Mouse (Mus musculus) gastrocnemius, postnatal 14 days (tissue): ENCODE data around the gene Gcn1l1. TPM values are rescaled to one million over a fixed set of nuclear protein-coding genes. Genes with fewer than 3 reads are reported as not detected.
A peak's percentile ranks its signal among the peaks of the same experiment; 100 is the strongest.

Source experiments
- DNase-seq: peaks from one replicate; pipeline ENCODE4 v3.0.0; 2021; ENCODE audit warnings: mixed read lengths
- intact Hi-C: fragments of 180-260 bp; cut with DNase I; formaldehyde crosslinking; loops from one replicate; pipeline ENCODE4 v1.15.1; 2025; ENCODE audit warnings: low total_unique reads
- total RNA-seq, 2 experiments: library from RNA; stranded (reverse); gene quantifications; 2 replicates each; pipeline ENCODE4 v1.2.3; 2021

The Gcn1l1 gene
- total RNA-seq, 2 experiments from 2014 or later: 28.7 to 31.3 TPM

DNA sequence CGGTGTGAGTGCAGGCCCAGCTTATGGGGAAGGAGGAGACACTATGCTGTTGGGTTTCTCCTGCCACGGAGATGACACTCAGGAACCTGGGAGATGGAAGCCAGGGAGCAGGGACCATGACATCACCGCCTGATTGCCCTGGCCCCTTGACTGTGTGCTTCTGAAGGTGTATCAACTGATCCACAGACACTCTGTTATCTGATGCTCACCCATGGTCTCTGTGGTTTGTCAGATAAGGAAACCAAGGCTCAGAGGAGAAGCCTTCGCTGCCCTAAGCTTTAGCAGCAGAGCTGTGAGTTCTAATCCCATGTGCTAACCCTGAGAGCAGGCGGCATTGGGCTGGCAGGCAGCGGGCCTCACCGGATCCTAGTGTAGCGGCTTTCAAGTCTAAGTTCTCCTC lies 69.0 kb downstream of the Gcn1l1 start:
- intact Hi-C loops: no loop called here
- DNase-seq: no peak

DNA sequence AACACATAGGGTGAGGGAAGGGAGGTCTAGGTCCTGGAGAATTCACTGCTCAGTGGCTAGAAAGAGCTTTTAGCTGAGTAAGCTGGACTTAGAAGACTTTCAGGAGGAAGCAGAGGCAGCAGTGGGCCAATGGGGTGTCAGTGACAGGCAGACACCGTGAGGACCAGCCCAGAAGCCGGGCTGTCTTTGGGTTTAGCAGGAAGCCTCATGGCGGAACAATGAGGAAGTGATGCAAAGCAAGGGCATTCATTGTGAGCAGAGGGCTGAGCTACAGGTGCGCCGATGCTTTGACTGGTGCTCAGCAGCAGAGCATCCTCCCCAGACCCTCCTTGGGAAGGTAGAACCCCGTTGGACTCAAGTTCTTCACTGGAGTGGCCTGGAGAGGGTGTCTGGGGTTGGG lies 70.5 kb downstream of the Gcn1l1 start:
- intact Hi-C loops: no loop called here
- DNase-seq: no peak

GRCm38 (mm10) chr5:115644192-115644591 lies 79.1 kb downstream of the Gcn1l1 start:
- intact Hi-C loops: no loop called here
- no peak for DNase-seq

DNA sequence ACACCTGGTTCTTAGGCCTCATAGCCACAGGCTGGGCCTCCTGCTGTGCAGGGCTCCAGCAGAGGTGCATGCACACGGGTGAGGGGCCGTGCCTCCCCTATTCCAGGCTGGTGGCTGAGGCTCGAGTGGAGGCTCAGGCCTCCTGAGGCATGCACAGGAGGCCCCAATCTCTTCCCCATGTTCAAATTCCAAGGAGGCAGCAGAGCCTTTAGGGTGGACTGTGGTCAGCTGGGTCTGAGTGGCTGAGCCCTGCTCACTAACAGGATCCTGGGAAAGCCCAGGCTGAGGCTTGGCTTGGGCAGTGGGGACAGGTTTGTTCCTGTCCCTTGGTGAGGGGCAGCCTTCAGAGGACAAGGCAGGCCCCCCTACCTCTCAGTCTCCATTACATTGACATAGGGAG lies 83.8 kb downstream of the Gcn1l1 start:
- intact Hi-C loops: no loop called here
- DNase-seq: no peak

GRCm38 (mm10) chr5:115649699-115650098 lies 84.6 kb downstream of the Gcn1l1 start:
- intact Hi-C loops: loop anchor here (10.0 kb wide), 1 partner anchor 85 kb away; the partner anchor contains the start of gene Bicdl1
- no peak for DNase-seq

- intact Hi-C loops: loop anchor here (10.0 kb wide), 1 partner anchor 84 kb away; the partner anchor contains the start of gene Bicdl1
- no peak for DNase-seq
Observed at GRCm38 (mm10) chr5:115650885-115651284, 85.8 kb downstream of the Gcn1l1 start.

GRCm38 (mm10) chr5:115651821-115652220 lies 86.8 kb downstream of the Gcn1l1 start:
- DNase-seq: no peak
- intact Hi-C loops: loop anchor here (10.0 kb wide), 1 partner anchor 83 kb away; the partner anchor contains the start of gene Bicdl1

GRCm38 (mm10) chr5:115652681-115653575 lies 87.9 kb downstream of the Gcn1l1 start:
- intact Hi-C loops: loop anchor here (10.0 kb wide), 1 partner anchor 82 kb away; the partner anchor contains the start of gene Bicdl1

GRCm38 (mm10) chr5:115653776-115654175 lies 88.7 kb downstream of the Gcn1l1 start:
- no peak for DNase-seq
- intact Hi-C loops: loop anchor here (10.0 kb wide), 1 partner anchor 81 kb away; the partner anchor contains the start of gene Bicdl1

More at GRCm38 (mm10) chr5:115652681-115653575, 87.9 kb downstream of the Gcn1l1 start:
- peak; percentile 100 for DNase-seq

GRCm38 (mm10) chr5:115656677-115657076 lies 91.6 kb downstream of the Gcn1l1 start:
- intact Hi-C loops: loop anchor here (10.0 kb wide), 1 partner anchor 78 kb away; the partner anchor contains the start of gene Bicdl1
- no peak for DNase-seq

DNA sequence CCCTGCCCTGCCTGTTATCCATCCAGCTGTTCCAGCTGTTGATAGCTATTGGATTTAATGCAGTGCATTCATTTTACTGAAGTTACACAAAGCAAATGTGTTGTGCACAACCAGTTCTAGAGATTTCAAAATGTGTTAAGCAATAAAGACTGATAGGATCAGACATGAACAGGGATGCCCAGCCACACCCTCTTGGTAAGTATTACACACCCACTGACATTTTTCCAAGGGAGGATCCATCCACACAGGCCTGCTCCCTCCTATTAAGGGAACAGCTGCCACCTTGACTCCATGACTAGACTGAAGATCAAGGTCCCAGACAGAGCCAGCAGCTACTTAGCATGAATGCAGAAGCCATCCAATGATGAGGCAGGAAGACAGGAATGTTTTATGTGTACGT lies 92.2 kb downstream of the Gcn1l1 start:
- DNase-seq: no peak
- intact Hi-C loops: loop anchor here (10.0 kb wide), 1 partner anchor 78 kb away; the partner anchor contains the start of gene Bicdl1

DNA sequence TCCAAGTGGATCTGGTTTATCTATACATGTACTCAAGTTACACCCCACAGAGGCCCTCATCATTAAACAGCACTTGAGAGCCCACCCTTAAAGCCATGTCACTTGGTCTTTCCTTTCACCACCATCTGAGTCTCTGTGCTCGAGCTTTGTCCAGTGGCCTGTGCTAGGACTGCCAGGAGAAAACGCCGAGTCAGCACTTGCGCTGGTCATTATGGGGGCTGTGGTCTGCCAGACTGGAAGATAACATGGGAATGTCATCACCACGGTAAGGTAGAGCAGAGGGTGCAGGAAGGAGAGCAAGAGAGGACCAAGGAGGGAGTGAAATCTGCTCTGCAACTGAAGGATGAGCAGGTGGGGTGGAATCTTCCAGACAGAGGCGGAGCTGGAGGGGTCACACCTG lies 93.3 kb downstream of the Gcn1l1 start:
- intact Hi-C loops: loop anchor here (10.0 kb wide), 1 partner anchor 76 kb away; the partner anchor contains the start of gene Bicdl1
- DNase-seq: no peak

DNA sequence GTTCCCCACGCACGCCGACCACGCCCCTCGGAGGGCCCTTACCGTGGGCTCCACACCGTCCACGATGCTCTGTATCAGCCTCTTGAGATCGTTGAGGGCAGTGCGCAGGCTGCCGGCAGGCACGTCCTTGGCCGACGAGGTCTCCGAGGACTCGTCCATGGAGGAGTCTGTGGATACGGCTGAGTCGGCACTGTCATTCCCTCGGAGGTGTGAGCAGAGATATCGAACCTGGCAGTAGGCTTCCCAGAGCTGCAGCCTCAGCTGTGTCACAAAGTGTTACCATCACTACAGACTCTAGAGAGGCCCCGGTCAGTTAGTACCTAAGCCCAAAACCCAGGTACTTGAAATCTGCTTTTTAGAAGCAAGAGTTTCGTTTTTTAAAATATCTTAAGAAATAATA lies 97.6 kb downstream of the Gcn1l1 start:
- intact Hi-C loops: no loop called here
- no peak for DNase-seq

GRCm38 (mm10) chr5:115666366-115667065 lies 101.5 kb downstream of the Gcn1l1 start:
- intact Hi-C loops: no loop called here
- DNase-seq: no peak

DNA sequence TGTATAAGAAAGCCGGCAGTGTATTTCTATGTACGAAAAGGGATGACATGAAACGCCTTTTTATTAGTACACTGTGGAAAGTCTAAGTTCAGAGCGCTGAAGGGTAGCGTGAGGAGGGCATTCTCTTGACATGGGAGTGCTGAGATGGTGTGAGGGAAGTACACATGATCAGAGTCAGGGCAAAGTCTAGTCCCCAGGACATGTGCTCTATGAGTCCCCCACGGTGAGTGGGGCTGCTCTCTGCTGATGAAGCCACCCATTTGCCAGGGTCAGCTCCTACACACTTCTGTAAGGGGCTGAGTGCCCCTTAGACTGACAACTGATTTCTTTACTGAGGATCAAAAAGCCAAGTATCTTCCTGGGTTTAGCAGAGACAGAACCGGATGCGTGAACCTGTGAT lies 102.2 kb downstream of the Gcn1l1 start:
- intact Hi-C loops: no loop called here

DNA sequence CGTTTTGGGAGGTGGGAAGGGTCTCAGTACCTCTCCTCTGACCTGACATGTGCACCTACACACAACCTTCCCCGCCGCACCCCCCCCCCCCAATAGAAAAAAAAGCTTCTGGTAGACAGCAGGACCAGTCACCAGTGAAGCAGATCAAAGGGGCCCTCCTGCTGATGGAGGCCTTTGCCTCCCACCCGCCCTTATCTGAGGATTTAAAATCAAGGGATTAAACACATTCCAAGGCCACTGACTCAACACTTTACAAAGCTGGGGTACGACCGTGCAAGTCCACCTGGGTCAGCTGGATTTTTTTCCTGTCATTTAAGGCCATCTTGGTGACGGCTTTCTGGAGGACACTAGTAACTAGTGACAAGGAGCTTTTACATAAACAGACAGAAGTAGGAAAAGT lies 102.8 kb downstream of the Gcn1l1 start:
- intact Hi-C loops: no loop called here
- no peak for DNase-seq

More for the DNA sequence above, 102.2 kb downstream of the Gcn1l1 start:
- no peak for DNase-seq

- intact Hi-C loops: no loop called here
- no peak for DNase-seq
Observed at GRCm38 (mm10) chr5:115668986-115669385, 103.9 kb downstream of the Gcn1l1 start.

DNA sequence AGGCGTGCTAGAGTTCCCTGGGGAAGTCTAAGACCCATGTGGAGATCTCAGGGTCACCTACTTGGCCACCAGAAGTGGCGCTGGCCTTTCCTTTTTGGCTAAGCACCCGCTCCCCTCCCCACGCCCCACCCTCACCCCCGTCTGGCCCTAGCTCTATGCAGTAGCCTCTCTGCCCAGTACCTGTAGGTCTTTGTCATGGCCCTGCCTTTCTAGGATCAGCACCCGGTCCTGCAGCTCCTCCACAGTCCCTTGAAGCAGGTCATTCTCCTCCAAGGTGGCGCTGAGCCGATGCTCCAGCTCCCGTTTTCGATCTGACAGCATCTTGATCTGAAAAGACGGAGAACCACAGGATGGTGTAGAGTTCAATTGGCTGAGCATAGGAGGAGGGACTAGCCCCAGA lies 104.9 kb downstream of the Gcn1l1 start:
- no peak for DNase-seq
- intact Hi-C loops: no loop called here

- no peak for DNase-seq
- intact Hi-C loops: no loop called here
Observed at GRCm38 (mm10) chr5:115670406-115670805, 105.4 kb downstream of the Gcn1l1 start.

GRCm38 (mm10) chr5:115671846-115672245 lies 106.8 kb downstream of the Gcn1l1 start:
- DNase-seq: no peak
- intact Hi-C loops: no loop called here
